Mouse (Mus musculus) frontal cortex, adult (tissue): ENCODE measurements around the gene Cck.

ENCODE experiments used
- ATAC-seq: cut with Nextera tagmentation; 2 replicates; pipeline ENCODE4 v1.9.2; 2017; ENCODE audit warnings: mild to moderate bottlenecking, moderate library complexity, mixed read lengths; ENCODE audit not compliant: low TSS enrichment

Cck gene

DNA sequence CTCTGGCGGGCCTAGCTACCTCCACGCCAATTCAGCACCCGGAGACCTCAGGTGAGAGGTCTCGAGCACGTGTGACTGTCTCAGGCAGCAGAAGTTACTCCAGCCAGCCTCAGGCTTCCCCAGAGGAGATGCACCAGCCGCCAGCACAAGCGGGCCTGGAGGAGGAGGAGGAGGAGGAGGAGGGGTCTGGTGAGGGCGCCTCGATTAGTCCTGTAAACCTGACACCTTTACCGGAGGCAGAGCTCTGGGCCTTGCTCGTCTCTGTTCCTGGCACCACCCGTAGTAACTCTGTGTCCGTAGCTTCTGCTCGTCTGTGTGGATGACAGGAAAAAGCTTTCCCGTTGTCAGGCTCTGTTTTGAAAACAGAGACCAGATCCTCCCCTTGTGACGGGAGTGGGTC is 35.0 kb downstream of the Cck start:
- ATAC-seq = no peak

DNA sequence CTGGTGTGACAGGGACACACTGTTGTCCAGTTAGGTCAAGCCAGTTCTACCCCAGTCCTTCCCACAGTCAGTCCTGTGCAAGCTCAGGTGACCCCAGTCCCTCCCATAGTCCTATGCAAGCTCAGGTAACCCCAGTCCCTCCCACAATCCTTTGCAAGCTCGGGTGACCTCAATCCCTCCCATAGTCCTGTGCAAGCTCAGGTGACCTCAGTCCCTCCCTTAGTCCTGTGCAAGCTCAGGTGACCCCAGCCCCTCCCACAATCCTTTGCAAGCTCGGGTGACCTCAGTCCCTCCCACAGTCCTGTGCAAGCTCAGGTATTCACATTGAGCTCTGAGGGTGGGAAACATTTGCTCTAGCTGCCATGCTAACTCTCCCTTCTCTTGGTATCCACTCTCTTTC is 35.5 kb downstream of the Cck start:
- no peak for ATAC-seq

DNA sequence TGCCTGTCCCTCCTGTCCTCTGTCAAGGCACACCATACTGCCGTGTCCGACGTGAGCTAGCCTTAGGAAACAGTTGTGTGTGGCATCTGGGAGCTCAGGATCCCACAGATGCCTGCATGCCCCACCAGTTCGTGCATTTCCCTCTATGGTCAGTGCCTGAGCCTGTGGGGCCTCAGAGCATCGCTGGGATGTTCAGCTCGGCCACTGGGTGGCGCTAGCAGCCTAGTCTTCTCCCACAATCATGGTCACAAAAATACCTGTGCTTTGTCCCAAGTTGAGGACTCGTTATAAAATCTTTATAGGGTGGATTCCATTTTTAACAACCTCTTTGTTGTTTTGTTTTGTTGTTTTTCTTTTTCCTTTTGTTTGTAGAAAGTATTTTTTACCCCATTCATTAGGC is 37.0 kb downstream of the Cck start:
- ATAC-seq = peak; percentile 56; the same call in 1 of the 2 replicates

DNA sequence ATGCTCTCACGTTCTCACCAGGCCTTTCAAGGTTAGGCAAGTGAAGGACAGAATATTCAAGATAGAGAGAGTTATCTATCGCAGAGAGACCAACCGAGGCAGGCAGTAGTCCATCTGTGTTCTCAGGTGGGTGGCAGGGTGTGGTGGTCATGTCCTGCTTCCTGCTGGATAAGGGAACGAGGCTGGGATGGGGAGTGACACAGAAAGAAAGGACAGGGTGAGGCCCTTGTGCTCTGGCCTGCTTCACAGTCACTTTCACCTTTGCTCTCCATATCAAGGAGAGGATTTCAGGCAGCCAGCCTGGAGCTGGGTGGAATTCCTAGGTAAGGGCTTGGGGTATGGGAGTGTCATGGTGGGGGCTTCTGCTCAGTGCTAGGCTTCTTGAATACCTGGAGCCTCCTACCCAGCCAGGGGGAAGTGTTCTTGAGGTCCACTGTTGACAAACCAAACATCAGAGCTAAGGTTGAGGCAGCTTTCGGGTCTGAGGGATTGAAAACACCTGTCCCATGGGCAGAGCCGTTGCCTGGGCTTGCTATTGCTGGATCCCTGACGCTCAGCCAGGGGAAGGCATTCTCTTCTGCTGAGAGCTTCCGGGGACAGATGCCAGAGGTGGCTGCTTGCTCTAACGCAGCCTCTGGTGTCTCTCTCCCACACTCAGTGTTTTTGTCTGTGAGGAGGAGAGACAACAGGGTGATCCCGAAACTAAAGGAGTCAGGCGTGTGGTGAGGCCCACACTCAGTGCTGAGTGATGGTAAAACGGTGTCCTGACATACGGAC is 38.6 kb downstream of the Cck start:
- ATAC-seq = no peak

DNA sequence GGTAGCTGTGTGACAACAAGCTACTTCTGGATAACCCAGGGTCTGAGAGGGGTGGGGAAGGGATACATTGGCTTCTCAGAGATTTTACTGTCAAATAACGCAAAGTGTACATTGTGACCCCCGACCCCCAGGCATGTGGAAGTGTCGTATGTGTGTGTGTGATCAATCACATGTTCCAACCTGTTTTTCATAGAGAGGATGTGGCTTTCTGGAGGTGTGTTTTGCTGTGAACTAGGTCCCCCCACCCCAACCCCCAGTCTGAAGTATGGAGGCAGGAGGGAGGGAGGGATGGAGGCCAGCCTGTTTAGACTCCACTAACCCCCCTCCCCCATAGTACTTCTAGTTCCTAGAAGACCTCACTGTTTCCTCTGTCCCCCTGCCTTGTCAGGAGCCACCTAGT is 40.6 kb downstream of the Cck start:
- no peak for ATAC-seq

DNA sequence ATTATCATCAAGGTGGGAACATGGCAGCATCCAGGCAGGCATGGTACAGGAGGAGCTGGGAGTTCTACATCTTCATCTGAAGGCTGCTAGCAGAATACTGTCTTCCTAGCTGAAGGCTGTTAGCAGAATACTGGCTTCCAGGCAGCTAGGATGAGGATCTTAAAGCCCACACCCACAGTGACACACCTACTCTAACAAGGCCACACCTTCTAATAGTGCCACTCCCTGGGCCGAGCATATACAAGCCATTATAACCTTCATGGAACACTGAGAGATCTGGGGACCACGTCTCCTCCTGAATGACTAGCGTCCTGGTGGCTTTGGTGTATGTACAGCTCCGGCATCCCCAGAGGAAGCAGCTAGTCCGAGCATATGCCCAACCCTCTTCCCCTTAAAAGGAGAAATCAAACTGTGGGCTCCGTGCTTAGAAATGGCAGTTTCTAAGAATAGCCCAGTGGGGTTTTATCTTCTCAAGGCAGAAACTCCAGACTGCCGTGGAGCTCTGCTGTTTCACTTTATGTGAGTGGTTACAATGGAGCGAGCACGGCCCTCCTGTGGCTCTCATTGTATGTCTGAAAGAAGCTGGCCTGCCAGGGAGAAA is 43.1 kb downstream of the Cck start:
- ATAC-seq = peak; percentile 82

DNA sequence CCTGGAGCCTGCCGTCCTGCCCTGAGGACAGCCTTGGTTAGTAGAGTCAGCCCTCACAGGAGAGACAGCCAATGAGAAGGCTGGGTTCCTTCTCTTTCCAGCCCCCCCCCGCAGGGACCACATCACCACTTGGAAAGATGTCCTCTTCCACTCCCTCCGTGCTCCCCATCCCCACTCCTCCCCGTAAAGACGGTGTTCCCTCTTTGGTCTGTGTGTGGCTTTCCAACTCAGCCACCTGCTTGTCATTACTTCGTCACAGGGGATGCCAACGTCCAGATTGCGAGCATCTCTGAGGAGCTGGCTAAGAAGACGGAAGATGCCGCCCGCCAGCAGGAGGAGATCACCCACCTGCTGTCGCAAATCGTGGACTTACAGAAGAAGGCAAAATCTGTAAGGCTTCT is 49.1 kb downstream of the Cck start:
- peak; percentile 50; the same call in 1 of the 2 replicates for ATAC-seq

DNA sequence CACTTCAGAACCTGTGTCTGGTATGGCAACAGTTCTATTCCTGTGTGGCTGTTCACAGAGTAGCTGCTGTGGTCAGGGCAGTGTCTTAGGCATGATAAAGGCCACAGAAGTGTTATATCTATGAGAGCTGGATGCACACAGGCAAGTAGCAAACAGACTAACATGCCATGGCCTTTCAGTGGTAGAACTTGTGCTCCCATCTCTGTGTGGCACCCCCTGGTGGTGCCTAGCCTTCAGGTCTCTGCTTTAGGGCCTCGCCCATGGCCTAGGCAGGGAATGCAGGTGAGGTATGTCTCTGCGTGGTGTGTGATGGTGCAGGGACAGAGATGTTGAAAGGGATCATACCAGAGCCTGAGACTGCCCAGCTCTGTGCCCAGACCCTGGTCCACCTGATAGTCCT is 50.1 kb downstream of the Cck start:
- ATAC-seq = peak; percentile 32; the same call in 1 of the 2 replicates

DNA sequence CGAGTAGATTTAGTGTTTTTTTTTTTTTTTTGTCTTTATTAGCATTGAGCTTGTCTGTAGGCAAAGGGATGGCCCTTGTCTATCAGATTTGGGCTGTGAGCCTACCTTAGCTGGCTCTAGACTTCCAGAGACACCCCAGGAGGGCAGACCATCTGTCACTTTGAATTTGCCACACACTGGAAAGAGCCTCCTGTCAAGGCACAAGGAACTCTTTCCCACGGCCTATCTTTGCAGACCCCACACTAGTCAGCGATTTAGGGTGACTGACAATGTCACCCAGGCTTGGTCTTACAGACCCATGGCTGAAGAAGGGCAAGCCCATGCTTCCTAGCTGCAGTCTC is 51.2 kb downstream of the Cck start:
- no peak for ATAC-seq

DNA sequence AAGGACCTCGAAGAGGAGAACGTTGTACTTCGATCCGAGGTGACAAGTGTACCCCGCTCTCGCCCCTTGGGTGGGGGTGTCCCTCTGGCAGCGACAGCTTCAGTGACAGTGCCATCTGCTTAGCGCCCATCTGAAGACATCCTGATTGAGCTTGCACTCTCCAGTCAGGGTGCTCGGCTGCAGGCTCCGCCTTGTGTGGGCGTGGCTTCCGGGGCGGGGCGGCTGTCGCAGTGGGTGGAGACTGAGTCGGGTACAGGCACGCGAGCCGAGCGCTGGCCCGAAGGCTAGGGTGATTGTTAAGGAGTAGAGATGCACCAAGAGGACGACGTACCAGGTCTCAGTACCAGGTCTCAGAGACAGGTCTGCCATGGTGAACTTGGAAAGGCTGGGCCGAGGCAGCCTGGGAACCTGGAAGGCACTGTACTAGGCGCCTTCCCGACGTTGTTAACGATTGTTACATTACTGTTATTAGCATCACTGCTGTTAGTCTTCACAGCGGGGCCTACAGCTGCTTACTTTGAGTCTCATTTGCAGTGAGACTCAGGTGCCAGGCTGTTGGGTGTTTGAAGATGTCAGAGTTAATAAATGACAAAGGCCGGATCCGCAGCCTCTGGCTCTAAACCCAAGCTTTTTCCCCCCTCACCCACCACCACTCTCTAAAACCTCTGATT is 51.7 kb downstream of the Cck start:
- ATAC-seq = no peak

DNA sequence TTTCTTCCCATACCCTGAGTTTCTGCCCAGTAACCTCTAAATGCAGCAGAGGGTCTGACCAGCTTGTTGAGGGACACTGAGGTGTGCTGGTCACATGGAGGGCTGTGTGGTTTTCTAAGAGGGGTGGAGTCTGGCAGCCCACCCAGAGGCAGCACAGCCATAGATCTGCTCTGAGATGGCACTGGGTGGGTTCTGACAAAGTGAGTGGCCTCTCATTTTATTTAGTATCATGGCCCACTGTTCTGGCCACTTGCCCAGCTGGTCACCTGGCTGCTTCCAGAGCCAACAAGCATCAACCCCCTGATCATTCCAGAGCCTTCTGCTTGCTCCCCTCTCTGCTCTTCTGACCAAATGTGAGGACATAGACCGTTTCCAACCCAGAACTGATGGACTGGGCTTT is 53.3 kb downstream of the Cck start:
- no peak for ATAC-seq
